Mouse (Mus musculus) cerebellum, adult 2 months (tissue): ENCODE results near the gene Ypel5.

Source experiments
- CTCF ChIP-seq: fragments of 200-500 bp; IDR thresholded peaks from 2 replicates; pipeline ENCODE4 v1.5.1; 2011; ENCODE audit warnings: low read depth, mild to moderate bottlenecking, control low read depth, low read length, moderate library complexity, borderline replicate concordance; ENCODE audit not compliant: insufficient read depth
- POLR2A ChIP-seq: fragments of 200-500 bp; IDR thresholded peaks from 2 replicates; pipeline ENCODE4 v1.6.1; 2011; ENCODE audit warnings: low read length, control low read depth, borderline replicate concordance; ENCODE audit not compliant: insufficient read depth

GRCm38 (mm10) chr17:72828687-72829086, 7.6 kb upstream of the Ypel5 start:
- TF ChIP-seq POLR2A (no peak), CTCF (no peak)
